Mouse (Mus musculus): ENCODE measurements around the gene Cd81. TPM values are rescaled to one million over a fixed set of nuclear protein-coding genes. Genes with fewer than 3 reads are reported as not detected.

Gene Cd81
- total RNA-seq, 2 experiments from 2014 or later: 176 to 209 TPM

GRCm38 (mm10) chr7:143100759-143101158 is 48.2 kb downstream of the Cd81 start:
- DNase-seq: peak; percentile 51
- intact Hi-C loops (cut with DNase I; ENCODE audit: low total_unique reads): no loop called here

DNA sequence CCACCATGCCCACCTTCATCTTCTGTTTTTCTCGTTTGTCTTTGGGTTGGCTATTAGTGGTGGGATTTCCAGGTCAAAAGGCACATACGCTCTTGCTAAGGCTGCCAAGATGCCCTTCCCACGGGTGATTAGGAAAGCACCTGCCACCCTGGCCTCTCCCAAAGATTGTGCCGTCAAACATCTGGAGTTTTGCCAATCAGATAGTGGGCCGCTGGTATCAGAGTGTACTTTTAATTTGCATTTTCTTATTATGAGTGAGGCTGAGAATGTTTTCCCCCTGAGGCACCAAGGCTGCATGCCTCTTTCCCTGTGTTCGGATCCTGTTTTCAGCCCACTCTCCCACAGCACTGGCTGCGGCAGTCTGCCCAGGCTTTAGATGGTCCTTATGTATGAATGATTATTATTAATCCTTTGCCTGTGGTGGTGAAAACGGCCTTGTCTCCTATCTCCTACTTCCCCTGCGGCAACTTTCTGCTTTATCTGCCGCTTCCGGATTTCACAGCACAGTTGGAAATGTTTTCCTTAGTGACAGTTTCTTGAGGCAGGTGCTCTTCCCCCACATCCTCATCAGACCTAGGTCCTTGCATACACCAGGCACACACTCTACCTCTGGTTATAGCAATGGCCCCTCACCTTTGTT is 52.8 kb downstream of the Cd81 start:
- intact Hi-C loops (cut with DNase I; ENCODE audit: low total_unique reads): no loop called here
- no peak for DNase-seq

DNA sequence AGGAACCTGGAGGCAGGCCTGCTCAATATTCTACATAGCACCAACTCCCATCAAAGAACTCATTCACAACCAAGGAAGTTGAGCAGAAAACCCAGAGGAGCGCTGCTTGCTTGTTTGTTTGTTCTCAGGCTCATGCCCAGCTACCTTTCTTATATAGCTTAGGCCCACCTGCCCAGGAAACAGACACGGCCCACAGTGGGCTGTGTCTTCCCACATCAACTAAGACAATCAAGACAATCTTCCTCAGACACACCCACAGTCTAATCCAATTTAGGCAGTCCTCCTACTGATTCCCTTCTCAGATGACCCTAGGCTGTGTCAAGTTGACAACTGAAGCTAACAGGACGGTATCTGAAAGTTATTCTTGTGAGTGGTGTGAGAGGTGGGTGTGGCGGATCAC is 53.5 kb downstream of the Cd81 start, which contains the start of gene Kcnq1:
TSS of gene Kcnq1 (plus strand) at position 301 of the 400 bp plus-strand sequence.
- intact Hi-C loops (cut with DNase I; ENCODE audit: low total_unique reads): no loop called here
- no peak for DNase-seq

- DNase-seq: no peak
- intact Hi-C loops (cut with DNase I; ENCODE audit: low total_unique reads): no loop called here
Observed at GRCm38 (mm10) chr7:143106672-143107465, 54.3 kb downstream of the Cd81 start.

GRCm38 (mm10) chr7:143108200-143108599 is 55.7 kb downstream of the Cd81 start:
- intact Hi-C loops (cut with DNase I; ENCODE audit: low total_unique reads): no loop called here
- no peak for DNase-seq

DNA sequence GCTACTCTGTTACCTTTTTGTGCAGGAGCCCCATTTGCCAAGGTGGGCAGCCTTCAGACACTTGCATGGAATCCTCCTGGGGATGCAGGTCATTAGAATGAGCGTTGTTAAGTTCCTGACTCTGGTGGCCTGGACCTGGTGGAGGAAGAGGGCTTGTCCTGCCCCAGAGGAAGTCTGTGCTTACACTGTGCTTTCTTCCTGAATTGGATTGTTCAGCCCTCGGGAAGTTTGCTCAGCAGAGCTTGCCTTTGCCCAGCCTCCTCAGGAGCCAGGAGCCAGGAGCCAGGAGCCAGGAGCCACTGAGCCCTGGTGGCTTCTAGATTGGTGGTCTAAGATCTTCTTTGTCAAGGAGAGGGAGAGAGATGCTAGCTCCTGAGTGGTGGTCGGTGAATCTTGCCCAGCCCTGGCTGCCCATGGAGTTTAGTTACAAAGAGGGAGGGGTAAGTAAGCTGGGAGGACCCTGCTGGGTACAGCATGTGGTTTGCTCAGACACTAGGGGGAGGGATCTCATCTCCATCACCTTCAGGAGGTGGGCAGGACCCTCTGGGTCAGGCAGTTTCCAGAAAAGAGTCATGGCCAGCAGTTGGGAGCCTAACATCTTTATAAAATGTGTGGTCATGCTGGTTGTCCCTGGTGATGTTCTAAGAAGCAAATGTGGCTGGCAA is 56.6 kb downstream of the Cd81 start:
- intact Hi-C loops (cut with DNase I; ENCODE audit: low total_unique reads): no loop called here
- no peak for DNase-seq

- intact Hi-C loops (cut with DNase I; ENCODE audit: low total_unique reads): no loop called here
Observed at GRCm38 (mm10) chr7:143109696-143110095, 57.2 kb downstream of the Cd81 start.

DNA sequence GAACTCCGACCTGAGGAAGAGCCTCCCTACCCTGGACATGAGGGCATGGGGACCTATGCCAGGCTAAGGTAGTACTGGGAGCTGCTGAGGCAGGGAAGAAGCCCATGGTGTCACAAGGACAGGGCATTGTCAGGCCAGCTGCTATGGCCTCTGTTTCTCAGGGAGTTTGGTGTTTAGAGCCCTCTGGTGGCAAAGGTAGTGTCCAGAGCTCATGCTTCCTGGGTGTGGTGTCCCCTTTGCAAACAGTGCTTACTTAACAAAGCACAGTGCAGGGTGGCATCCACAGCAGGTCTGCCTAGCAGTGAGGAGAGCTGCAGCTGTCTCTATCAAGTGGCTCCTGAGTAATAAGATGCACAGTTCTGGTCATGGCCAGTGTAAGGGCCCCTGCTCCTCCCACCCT is 58.3 kb downstream of the Cd81 start:
- intact Hi-C loops (cut with DNase I; ENCODE audit: low total_unique reads): no loop called here
- no peak for DNase-seq

More at GRCm38 (mm10) chr7:143109696-143110095, 57.2 kb downstream of the Cd81 start:
- no peak for DNase-seq

DNA sequence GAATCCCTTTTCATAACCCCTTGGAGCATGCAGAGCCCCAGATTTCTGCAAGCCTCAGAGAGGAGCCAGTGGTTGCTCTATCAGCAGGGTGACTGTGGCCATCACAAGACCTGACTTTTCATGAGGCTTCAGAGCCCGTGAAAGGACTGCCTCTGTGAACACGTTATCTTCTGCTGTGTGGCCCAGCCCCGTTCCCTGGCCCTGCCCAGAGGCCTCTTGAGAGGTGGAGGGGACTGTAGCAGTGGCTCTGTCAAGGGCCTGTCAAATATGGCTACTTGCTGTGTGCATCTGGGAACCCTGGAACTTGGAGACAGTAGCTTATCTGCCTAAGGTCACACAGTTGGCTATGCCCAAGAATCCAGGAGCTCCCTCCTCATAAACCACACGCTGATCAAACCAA is 59.2 kb downstream of the Cd81 start:
- DNase-seq: no peak

DNA sequence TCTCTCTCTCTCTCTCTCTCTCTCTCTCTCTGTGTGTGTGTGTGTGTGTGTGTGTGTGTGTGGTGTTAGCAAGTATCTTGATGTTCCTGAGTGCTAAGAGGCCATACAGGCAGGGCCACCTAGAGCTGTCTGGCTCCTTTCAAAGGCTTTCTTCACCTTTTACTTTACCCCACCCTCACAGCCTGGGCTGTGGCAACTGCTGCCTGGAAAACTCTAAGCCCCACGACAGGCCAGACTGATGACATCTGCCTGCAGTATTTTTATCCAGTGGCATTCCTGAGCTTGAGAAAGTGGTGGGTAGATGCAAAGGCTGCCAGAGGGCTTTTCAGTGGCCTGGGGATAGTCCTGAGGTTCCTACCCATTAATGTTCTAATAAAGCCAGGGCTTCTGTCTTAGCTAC is 59.9 kb downstream of the Cd81 start:
- intact Hi-C loops (cut with DNase I; ENCODE audit: low total_unique reads): no loop called here
- DNase-seq: no peak

More for the DNA sequence above, 59.2 kb downstream of the Cd81 start:
- intact Hi-C loops (cut with DNase I; ENCODE audit: low total_unique reads): no loop called here

GRCm38 (mm10) chr7:143114773-143115172 is 62.2 kb downstream of the Cd81 start:
- intact Hi-C loops (cut with DNase I; ENCODE audit: low total_unique reads): no loop called here
- DNase-seq: no peak

- DNase-seq: no peak
- intact Hi-C loops (cut with DNase I; ENCODE audit: low total_unique reads): no loop called here
Observed at GRCm38 (mm10) chr7:143116521-143116920, 64.0 kb downstream of the Cd81 start.

Other genes starting within 250 kb of the Cd81 start
- under 1 TPM; 0.24 to 0.49 TPM for gene Th, start 121.6 kb upstream of the Cd81 start, total RNA-seq (2021)
- not detected for gene Ascl2, start 83.5 kb upstream of the Cd81 start, total RNA-seq (2021)
- under 1 TPM; 0.22 to 0.47 TPM for gene Tspan32, start 47.7 kb upstream of the Cd81 start, total RNA-seq (2021)
- gene Tssc4, start 16.5 kb downstream of the Cd81 start, total RNA-seq (2021): 10 to 100 TPM in 1 of 2 experiments, 1 to 10 TPM in 1; 9.8 to 12.2 TPM
- under 1 TPM; 0.38 to 0.51 TPM for gene Trpm5, start 41.9 kb downstream of the Cd81 start, total RNA-seq (2021)
- gene Kcnq1, start 53.6 kb downstream of the Cd81 start, total RNA-seq (2021): 1 to 10 TPM in 1 of 2 experiments, under 1 TPM in 1; 0.84 to 1.4 TPM